Mouse (Mus musculus): ENCODE data around the gene Mdga2.

GRCm38 (mm10) chr12:66888636-66889035 is 333.7 kb downstream of the Mdga2 start:
- TF ChIP-seq CTCF (IDR thresholded peaks at IDR 0.05; ENCODE audit: low read depth, low read length) (no peak), POLR2A (IDR thresholded peaks at IDR 0.05; ENCODE audit: insufficient read depth, low read length) (no peak)

All from ES-Bruce4 (cell line).